Mouse (Mus musculus): ENCODE data around the gene Inppl1. TPM values are rescaled to one million over a fixed set of nuclear protein-coding genes. Genes with fewer than 3 reads are reported as not detected.
A peak's percentile ranks its signal among the peaks of the same experiment; 100 is the strongest.

Gene Inppl1
- total RNA-seq (2021): 100 to 1,000 TPM; 129 to 135 TPM
- long read RNA-seq, experiment 1, full-length matches to known transcripts: 7 of 41 reads
- long read RNA-seq, experiment 1, partial matches to known transcripts: 22 of 41 reads
- long read RNA-seq, experiment 1, other reads (novel, unspliced or antisense): 12 of 41 reads
- long read RNA-seq, experiment 2, full-length matches to known transcripts: 10 of 40 reads
- long read RNA-seq, experiment 2, partial matches to known transcripts: 17 of 40 reads
- long read RNA-seq, experiment 2, other reads (novel, unspliced or antisense): 13 of 40 reads

GRCm38 (mm10) chr7:101837606-101838471, at the start of gene Inppl1:
Inppl1 (minus strand) TSS chr7:101838229.
- peak; percentile 87 to 88 for DNase-seq
- intact Hi-C loops (cut with DNase I): loop anchor here (5.0 kb wide), 1 partner anchor 59 kb away; no protein-coding TSS in a partner anchor

- intact Hi-C loops (cut with DNase I): no loop called here
These were observed 48.2 kb upstream of the Inppl1 start for GRCm38 (mm10) chr7:101886274-101886673.

GRCm38 (mm10) chr7:101884160-101884559, 46.1 kb upstream of the Inppl1 start:
- DNase-seq: no peak
- intact Hi-C loops (cut with DNase I): no loop called here

More at GRCm38 (mm10) chr7:101886274-101886673, 48.2 kb upstream of the Inppl1 start:
- DNase-seq: no peak

- peak in 1 of 2 experiments; percentile 14 for DNase-seq
- intact Hi-C loops (cut with DNase I): no loop called here
These were observed 44.6 kb upstream of the Inppl1 start for GRCm38 (mm10) chr7:101882413-101883154.

GRCm38 (mm10) chr7:101880855-101881254, 42.8 kb upstream of the Inppl1 start:
- intact Hi-C loops (cut with DNase I): no loop called here
- DNase-seq: no peak

- intact Hi-C loops (cut with DNase I): no loop called here
- DNase-seq: no peak
These were observed 37.9 kb upstream of the Inppl1 start for GRCm38 (mm10) chr7:101875978-101876377.

GRCm38 (mm10) chr7:101871296-101871695, 33.3 kb upstream of the Inppl1 start:
- no peak for DNase-seq
- intact Hi-C loops (cut with DNase I): no loop called here

GRCm38 (mm10) chr7:101870629-101871028, 32.6 kb upstream of the Inppl1 start, which contains the start of gene Folr1:
Folr1 (minus strand) TSS chr7:101870788.
- DNase-seq: no peak
- intact Hi-C loops (cut with DNase I): no loop called here

- intact Hi-C loops (cut with DNase I): no loop called here
- DNase-seq: no peak
These were observed 31.1 kb upstream of the Inppl1 start for GRCm38 (mm10) chr7:101869163-101869500.

- intact Hi-C loops (cut with DNase I): no loop called here
- peak in 1 of 2 experiments; percentile 23 for DNase-seq
These were observed 30.5 kb upstream of the Inppl1 start for GRCm38 (mm10) chr7:101868241-101869162.

- intact Hi-C loops (cut with DNase I): no loop called here
- no peak for DNase-seq
These were observed 29.5 kb upstream of the Inppl1 start for GRCm38 (mm10) chr7:101867482-101867881.

- intact Hi-C loops (cut with DNase I): no loop called here
- DNase-seq: no peak
These were observed 28.6 kb upstream of the Inppl1 start for GRCm38 (mm10) chr7:101866491-101867265.

GRCm38 (mm10) chr7:101863415-101863814, 25.4 kb upstream of the Inppl1 start, which contains the start of gene Anapc15:
Anapc15 (plus strand) TSS chr7:101863715.
- DNase-seq: no peak
- intact Hi-C loops (cut with DNase I): no loop called here

GRCm38 (mm10) chr7:101862291-101862690, 24.3 kb upstream of the Inppl1 start:
- DNase-seq: no peak
- intact Hi-C loops (cut with DNase I): no loop called here

GRCm38 (mm10) chr7:101860978-101861377, 22.9 kb upstream of the Inppl1 start:
- DNase-seq: no peak
- intact Hi-C loops (cut with DNase I): no loop called here

GRCm38 (mm10) chr7:101858362-101858761, 20.3 kb upstream of the Inppl1 start:
- DNase-seq: no peak
- intact Hi-C loops (cut with DNase I): no loop called here

GRCm38 (mm10) chr7:101857094-101857493, 19.1 kb upstream of the Inppl1 start, which contains the start of gene Folr2:
Folr2 (minus strand) TSS chr7:101857194.
- DNase-seq: no peak
- intact Hi-C loops (cut with DNase I): no loop called here

GRCm38 (mm10) chr7:101853816-101854215, 15.8 kb upstream of the Inppl1 start:
- intact Hi-C loops (cut with DNase I): no loop called here
- no peak for DNase-seq

- no peak for DNase-seq
- intact Hi-C loops (cut with DNase I): no loop called here
These were observed 14.8 kb upstream of the Inppl1 start for GRCm38 (mm10) chr7:101852846-101853245.
